Mouse (Mus musculus) adipocyte (in vitro differentiated cells): Measurements from ENCODE around the gene 9230112D13Rik.

Source experiments
- DNase-seq: peaks from one replicate; pipeline ENCODE4 v3.0.0-alpha.2; 2016; ENCODE audit warnings: low spot score

9230112D13Rik gene

GRCm38 (mm10) chr14:34540685-34541162 is 18.1 kb upstream of the 9230112D13Rik start:
- no peak for DNase-seq

- no peak for DNase-seq
Measured at GRCm38 (mm10) chr14:34535883-34536282, 13.3 kb upstream of the 9230112D13Rik start.

- peak; percentile 74 for DNase-seq
Measured at GRCm38 (mm10) chr14:34533537-34533936, 10.9 kb upstream of the 9230112D13Rik start.

GRCm38 (mm10) chr14:34532536-34532935 is 9.9 kb upstream of the 9230112D13Rik start:
- DNase-seq = no peak

GRCm38 (mm10) chr14:34528804-34529203 is 6.2 kb upstream of the 9230112D13Rik start:
- DNase-seq = no peak

GRCm38 (mm10) chr14:34517959-34518544 is 4.5 kb downstream of the 9230112D13Rik start:
- no peak for DNase-seq

- no peak for DNase-seq
Measured at GRCm38 (mm10) chr14:34516960-34517577, 5.5 kb downstream of the 9230112D13Rik start.

GRCm38 (mm10) chr14:34515860-34516259 is 6.7 kb downstream of the 9230112D13Rik start:
- no peak for DNase-seq

GRCm38 (mm10) chr14:34514120-34514519 is 8.5 kb downstream of the 9230112D13Rik start:
- peak; percentile 58 for DNase-seq

- DNase-seq = no peak
Measured at GRCm38 (mm10) chr14:34512602-34513001, 10.0 kb downstream of the 9230112D13Rik start.

- no peak for DNase-seq
Measured at GRCm38 (mm10) chr14:34511901-34512300, 10.7 kb downstream of the 9230112D13Rik start.

GRCm38 (mm10) chr14:34508842-34509439 is 13.7 kb downstream of the 9230112D13Rik start:
- DNase-seq = no peak

GRCm38 (mm10) chr14:34508187-34508840 is 14.3 kb downstream of the 9230112D13Rik start:
- peak; percentile 47 for DNase-seq

- DNase-seq = no peak
Measured at GRCm38 (mm10) chr14:34505309-34505708, 17.3 kb downstream of the 9230112D13Rik start.

GRCm38 (mm10) chr14:34504377-34504776 is 18.2 kb downstream of the 9230112D13Rik start:
- DNase-seq = no peak

- peak; percentile 47 for DNase-seq
Measured at GRCm38 (mm10) chr14:34503759-34504158, 18.8 kb downstream of the 9230112D13Rik start.

GRCm38 (mm10) chr14:34503325-34503647 is 19.3 kb downstream of the 9230112D13Rik start, which contains the start of gene Bmpr1a:
Bmpr1a (minus strand) TSS chr14:34503341.
- DNase-seq = no peak

- DNase-seq = peak; percentile 83
Measured at GRCm38 (mm10) chr14:34502475-34503324, 19.9 kb downstream of the 9230112D13Rik start.

- DNase-seq = no peak
Measured at GRCm38 (mm10) chr14:34501804-34502474, 20.7 kb downstream of the 9230112D13Rik start.

GRCm38 (mm10) chr14:34501447-34501803 is 21.2 kb downstream of the 9230112D13Rik start:
- peak; percentile 64 for DNase-seq

GRCm38 (mm10) chr14:34500309-34500708 is 22.3 kb downstream of the 9230112D13Rik start:
- DNase-seq = peak; percentile 50
